Mouse (Mus musculus) frontal cortex, postnatal 10 days (tissue): ENCODE data around the gene Ceacam1.

ENCODE experiments used
- DNase-seq, 2 experiments: peaks; one replicate each; pipeline ENCODE4 v3.0.0; 2022; ENCODE audit warnings: low spot score in 2 of 2, mixed read lengths in 1 of 2

Ceacam1 gene

DNA sequence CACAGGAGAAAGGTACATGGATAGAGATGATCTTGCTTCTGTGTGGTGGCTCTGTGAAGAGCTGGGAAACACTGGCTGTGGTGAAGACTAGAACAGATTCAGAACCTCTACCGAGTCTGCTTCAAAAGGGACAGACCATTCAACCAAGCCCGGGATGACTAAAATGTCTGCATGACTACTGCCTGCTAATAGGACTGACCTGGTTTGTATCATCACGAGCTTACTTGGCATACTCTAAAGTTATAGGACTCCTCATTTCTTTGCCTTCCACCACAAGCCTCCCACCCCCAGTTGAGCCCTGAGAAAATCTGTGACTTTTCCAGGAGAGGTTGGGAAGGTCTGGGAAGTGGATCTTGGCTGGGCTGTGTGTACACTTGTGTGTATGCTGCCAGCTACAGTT is 65.5 kb downstream of the Ceacam1 start:
- no peak for DNase-seq
